Mouse (Mus musculus) 3T3-L1 (cell line): ENCODE data around the gene Nos3.

Source experiments
- DNase-seq: peaks from one replicate; pipeline ENCODE4 v3.0.0-alpha.2; 2015; ENCODE audit warnings: low read depth, low spot score

The Nos3 gene

GRCm38 (mm10) chr5:24426556-24427284 is 62.1 kb downstream of the Nos3 start:
- DNase-seq = peak; percentile 51

DNA sequence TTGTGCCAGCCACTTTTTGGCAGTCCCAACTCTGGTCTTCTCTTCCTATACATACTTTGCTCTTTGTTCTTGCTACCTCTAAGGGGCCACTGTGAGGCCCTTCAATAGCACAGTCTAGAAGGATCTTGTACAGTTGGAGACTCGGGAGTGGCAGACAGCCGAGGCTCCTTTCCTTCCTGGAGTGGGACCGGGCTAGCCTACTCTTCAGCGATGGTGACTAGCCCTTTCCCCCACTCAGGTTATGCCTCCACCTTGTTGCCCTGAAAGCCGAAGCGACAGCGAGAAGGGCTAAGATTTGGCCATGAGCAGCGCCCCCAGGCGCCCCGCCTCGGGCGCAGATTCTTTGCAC is 62.6 kb downstream of the Nos3 start:
- DNase-seq = no peak

DNA sequence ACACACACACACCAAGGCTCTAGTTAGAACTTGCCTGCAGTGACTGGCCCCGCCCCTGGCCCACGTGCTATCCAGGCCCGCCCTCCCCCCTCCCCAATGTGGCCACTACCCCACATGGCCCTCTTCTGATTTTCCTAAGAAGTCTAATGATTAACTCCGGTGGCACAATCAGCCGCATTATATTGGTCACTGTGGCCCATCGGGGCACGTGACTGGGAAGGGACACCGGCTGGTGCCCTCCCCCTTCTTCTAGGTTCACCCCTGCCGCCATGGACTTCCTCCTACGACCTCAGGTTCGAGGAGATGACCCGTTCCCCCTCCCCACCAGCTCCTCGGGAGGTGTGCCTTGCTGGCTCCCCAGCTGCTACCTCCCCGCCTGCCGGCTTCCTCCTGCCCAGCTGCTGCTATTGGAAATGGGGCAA is 63.4 kb downstream of the Nos3 start:
- no peak for DNase-seq

DNA sequence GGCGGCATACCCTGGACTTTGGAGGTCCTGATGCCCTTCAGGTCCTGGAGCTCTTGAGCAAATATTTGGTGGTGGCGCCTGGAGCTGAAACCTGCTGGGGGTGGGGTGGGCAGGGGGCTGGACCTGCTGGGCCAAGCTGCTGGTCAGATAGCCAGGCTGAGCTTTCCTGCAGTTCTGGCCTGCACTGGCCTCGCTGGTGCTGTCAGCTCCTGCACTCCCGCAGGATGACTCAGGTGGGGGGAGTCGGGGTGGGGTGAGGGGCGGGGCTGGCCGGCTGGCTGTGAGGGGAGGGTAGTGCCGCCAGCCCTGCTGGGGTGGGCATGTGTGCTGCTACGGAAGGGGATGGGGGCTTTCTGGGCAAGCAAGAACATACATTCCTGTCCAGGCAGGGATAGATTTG is 64.0 kb downstream of the Nos3 start:
- DNase-seq = peak; percentile 47

GRCm38 (mm10) chr5:24433993-24434392 is 69.4 kb downstream of the Nos3 start:
- no peak for DNase-seq
